Mouse (Mus musculus): ENCODE measurements around the gene Mlip.
A peak's percentile ranks its signal among the peaks of the same experiment; 100 is the strongest.
"Not testable (repeated sequence)": the region's sequence is repeated elsewhere in the genome, so short reads cannot be mapped to it uniquely, and the experiment has no call there.

The Mlip gene

DNA sequence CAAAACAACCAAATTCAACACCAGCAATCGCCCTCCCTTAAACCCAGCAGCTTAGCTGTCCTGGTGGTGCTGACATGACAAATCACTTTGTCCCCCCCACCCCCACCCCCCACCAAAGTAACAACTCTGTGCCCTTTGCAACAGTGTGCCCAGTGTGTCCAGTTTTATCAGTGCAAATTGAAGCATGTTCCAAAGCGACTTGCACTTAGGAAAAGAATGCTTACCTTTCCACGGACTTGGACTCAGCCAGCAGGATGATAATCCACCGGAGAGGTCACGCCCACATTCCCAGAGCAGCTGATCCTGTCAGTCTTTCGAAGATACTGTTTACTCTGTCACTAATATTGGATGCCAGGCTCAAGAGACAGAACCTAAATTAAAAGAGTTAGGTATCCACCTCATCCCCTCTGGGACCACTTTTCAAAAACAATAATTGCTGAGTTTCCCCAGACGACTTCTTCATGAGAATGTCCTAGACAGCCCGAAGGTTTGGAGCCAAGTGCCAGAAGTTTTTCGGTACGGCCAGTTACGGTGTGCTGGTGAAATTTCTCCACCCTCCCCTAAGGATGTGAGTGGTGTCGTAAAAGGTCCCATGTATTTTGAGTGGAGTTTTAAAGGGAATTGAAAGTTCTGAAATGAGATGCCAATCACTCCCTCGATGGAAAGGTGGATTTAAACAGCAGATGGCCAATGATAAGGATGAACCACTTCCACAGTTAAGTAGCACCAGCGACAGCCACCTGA, at the start of gene Mlip:
TSS of gene Mlip (minus strand) at position 538 of the 744 bp plus-strand sequence.
- DNase-seq = no peak

- no peak for DNase-seq
Observed at GRCm38 (mm10) chr9:77399801-77400200, 47.0 kb upstream of the Mlip start.

DNA sequence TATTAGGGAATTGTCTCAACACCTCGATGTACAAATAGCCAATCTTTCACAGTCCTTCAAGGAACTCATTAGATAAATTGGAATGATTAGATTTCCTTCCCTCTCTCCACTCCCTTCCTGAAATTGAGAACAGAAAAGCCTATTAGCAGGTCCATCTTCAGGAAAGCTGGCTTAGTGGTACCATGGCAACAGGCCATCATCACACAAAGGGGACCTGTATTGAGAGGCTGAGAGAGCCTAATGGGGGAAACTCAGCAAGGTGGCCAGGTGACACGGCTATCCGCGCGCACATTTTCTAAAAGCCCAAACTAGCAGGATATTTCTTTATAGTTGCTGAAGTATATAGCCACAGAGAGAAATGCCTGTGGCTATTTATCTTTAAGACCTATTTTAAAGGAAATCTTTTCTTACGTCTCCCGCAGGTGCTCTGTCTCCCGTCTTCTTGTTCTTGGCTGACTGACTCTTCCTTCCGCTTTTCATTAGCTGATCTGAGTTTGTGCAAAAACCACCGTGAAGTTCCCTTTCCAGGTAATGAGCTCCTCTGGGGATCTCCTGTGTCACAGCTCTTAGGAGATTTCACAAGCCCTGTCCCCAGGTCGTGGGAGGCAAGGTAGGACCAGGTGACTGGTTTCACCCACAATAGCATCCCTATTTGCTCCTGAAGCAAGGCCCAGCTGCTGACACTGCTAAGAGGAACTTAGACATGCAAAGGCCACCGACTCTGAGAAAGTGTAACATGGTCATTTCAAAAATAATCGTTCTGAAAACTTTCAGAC, 46.3 kb upstream of the Mlip start:
- no peak for DNase-seq

DNA sequence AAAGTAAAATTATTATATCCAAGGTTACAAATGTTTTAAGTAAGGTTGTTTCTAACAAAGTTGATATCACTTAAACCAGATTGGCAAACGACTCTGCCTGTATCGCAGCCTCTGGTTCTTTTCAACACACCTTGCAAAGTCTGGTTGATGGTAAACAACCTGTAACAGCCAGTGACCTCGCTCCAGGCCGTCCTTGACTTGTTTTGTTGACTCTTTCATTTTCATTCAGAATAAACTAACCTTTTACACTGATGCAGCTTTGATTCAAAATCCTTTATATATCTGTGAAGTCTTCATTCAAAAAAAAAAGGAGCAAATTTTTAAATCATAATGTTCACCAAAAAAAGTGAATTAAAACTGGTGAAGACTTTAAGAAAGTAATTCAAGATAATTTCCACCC, 44.3 kb upstream of the Mlip start:
- no peak for DNase-seq

- DNase-seq = no peak
Observed at GRCm38 (mm10) chr9:77391248-77391647, 38.5 kb upstream of the Mlip start.

- no peak for DNase-seq
Observed at GRCm38 (mm10) chr9:77388956-77389355, 36.2 kb upstream of the Mlip start.

GRCm38 (mm10) chr9:77386751-77387150, 34.0 kb upstream of the Mlip start:
- no peak for DNase-seq

GRCm38 (mm10) chr9:77385611-77386010, 32.8 kb upstream of the Mlip start:
- no peak for DNase-seq

- no peak for DNase-seq
Observed at GRCm38 (mm10) chr9:77384651-77385050, 31.9 kb upstream of the Mlip start.

DNA sequence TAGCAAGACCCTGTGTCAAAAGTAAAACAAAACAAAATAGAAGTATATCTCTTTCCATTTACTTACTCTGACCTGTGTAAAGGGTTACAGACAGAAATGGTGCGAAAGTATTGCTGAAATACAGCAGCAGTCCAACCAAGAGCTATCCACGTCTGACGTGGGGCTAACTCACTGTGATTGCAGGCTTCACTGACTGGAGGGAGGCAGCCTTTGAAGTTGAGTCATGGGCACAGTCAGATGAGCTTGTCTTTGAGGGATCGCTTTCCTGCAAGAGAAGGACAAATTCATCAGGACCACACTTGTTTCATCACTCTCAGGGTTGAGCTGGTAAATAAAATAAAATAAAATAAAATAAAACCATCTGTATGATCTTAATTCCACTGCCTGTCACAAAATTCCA, 31.2 kb upstream of the Mlip start:
- DNase-seq = no peak

DNA sequence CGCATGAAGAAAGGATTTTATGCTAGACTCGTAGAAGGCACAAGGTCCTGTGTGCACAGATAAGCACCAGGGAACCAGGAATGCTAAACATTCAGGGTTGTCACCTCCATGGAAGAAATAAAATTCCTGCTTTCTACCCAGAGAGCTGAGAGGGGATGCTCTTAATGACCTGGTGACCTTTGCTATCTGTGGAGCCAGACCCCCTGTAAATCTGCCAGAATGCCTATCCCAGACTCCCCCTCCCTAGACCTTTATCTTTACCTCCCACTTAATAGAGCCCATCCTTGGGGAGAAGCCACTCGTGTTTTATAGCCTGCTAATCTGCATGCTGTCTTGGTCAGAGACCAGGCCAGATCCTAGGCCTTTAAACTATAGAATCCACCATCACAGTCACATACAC, 29.7 kb upstream of the Mlip start:
- no peak for DNase-seq

GRCm38 (mm10) chr9:77381565-77381964, 28.8 kb upstream of the Mlip start:
- peak; percentile 39 for DNase-seq

- DNase-seq = peak; percentile 29
Observed at GRCm38 (mm10) chr9:77379625-77380024, 26.9 kb upstream of the Mlip start.

- no peak for DNase-seq
Observed at GRCm38 (mm10) chr9:77377696-77378095, 24.9 kb upstream of the Mlip start.

DNA sequence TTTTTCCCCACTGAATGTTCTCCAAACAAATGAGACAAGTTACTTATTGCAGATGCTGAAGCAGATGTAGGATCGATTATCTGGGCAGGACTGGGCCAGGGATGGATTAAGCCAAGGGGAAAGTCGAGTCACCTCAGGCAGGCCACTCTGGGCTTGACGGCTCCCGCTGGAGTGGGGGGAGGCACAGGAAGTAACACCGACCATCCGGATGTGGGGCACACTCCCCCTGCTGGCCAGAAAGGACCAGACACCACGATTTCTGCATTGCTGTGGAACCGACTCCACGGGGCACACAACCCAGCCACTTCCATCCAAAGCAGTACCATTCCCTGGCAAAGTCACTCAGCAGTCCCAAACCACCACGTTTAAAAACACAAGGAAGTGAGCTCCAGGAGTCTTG, 24.3 kb upstream of the Mlip start:
- peak; percentile 25 for DNase-seq

- DNase-seq = no peak
Observed at GRCm38 (mm10) chr9:77376561-77376960, 23.8 kb upstream of the Mlip start.

DNA sequence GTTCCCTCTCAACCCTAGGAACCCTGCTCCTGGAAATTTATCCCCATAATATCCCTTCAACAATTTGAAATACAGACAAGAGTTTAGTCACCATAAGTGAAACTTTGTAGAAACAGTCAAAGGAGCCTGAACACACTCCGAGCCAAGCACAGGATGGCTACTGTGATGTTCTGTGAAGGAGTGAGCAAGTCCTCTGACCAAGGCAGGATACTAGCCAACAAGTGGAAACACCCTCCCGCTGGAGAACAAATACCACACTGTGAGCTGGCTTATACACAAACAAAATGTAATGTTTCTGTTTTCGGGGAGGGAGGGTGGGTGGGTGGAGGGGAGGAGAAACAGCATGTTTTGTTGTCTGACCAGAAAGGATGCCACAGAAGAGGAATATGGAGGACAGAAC, 17.9 kb upstream of the Mlip start:
- no peak for DNase-seq

- DNase-seq = no peak
Observed at GRCm38 (mm10) chr9:77369262-77369661, 16.5 kb upstream of the Mlip start.

DNA sequence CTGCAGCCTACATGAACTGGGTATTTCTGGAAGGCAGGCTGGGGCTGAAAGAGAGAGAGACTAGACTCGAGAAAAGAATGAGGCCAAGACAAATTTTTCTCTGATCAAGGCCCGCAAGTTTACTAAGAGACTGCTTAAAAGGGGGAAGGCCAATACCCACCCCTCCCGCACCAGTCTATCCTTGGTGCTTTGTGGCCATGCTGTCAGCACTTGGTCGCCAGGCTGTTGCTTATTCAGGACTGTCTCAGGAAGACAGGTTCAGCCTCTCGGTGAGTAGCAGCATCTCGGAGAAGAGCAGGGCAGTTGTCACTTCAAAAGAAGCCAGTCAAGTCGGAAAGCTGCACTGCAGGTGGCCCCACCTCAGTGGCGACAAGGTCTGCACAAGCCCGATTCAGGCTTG, 11.9 kb upstream of the Mlip start:
- not testable (repeated sequence) for DNase-seq

DNA sequence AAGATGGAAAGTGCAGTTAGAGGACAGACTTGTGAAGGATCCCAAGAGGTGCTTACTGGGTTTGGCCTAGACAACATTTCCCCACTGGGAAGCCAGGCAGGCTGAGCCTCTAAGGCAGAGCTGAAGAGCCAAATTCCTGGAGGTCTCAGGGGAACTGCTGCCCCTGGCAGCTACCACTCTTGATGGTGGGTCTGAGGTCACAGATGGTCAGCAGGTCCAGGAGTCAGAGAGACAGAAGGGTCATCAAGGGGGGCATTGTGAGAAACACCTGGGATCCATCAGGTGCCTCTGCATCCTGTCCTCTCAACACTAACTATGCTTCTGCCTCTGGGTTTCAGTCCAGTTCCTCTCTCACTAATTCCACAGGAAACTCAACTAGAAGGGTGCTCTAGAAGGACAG, 10.1 kb upstream of the Mlip start:
- no peak for DNase-seq

- no peak for DNase-seq
Observed at GRCm38 (mm10) chr9:77360654-77361053, 7.9 kb upstream of the Mlip start.

DNA sequence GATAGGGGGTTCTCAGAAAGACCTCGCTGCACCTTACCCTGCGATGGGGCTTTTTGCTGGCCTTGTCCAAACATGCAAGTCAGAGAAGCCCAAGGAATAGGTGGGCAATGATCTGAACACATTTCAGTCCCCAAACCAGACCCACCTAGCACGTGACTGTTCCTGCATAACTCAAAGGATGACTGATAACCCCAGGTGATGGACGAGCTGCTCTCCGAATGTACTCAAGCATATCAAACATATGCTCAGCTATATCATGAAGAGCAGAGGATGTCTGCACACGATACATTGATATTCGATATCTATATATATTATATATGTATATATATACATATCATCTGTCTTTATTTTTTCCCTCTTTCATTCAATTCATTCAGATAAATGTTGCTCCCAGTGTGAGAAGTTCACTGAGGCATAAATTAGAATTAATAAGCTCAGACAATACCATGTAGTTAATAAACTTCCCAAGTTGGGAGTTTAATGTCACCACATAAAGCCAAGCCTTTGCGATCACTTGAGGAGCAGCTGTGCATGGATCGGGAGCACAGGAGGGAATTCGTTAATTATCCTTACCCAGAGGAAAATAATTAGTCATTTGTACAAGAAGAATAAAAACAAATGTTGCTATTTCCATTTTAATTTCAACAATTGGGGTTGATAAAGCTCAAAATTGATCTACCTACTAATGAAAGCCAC, 6.7 kb upstream of the Mlip start:
- no peak for DNase-seq

- DNase-seq = no peak
Observed at GRCm38 (mm10) chr9:77353942-77354341, 1.2 kb upstream of the Mlip start.

DNA sequence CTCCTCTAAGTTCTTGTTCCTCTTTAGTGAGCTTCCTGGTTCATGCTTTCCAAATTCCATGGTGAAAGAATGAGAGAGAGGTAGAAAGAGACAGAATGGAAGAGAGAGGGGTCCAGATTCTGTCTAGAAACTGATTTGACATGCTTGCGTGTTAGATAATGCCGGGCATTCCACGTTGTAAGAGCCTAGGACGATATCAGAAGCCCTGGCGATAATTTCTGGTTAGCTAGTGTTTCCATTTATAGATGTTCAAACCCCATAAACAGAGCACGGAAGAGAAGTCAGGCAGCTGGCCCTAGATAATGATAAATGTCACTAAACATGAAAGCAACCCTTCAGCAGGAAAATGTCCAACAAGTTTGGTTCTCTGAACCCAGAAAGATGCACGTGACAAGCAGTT, 5.1 kb downstream of the Mlip start:
- DNase-seq = no peak

All from layer of hippocampus, adult 9-11 months (tissue).